Mouse (Mus musculus): Measurements from ENCODE around the gene Rftn1.

- TF ChIP-seq CTCF (IDR thresholded peaks at IDR 0.05; ENCODE audit: extremely low read depth, insufficient read depth, insufficient read length, insufficient replicate concordance) (no peak), POLR2A (IDR thresholded peaks at IDR 0.05; ENCODE audit: low read depth, low read length) (no peak)
Observed at GRCm38 (mm10) chr17:50036751-50037385, 153.6 kb downstream of the Rftn1 start.

Measured in spleen, adult 2 months (tissue).